Mouse (Mus musculus): ENCODE measurements around the gene Lbx1.

GRCm38 (mm10) chr19:45233496-45234127, 2.0 kb downstream of the Lbx1 start:
- TF ChIP-seq CTCF (IDR thresholded peaks at IDR 0.05; ENCODE audit: control insufficient read depth, insufficient read depth, insufficient replicate concordance, low read depth, low read length) = no peak
- TF ChIP-seq POLR2A (IDR thresholded peaks at IDR 0.05; ENCODE audit: control insufficient read depth, low read depth, low read length) = no peak
